Mouse (Mus musculus) heart, embryonic 16.5 days (tissue): ENCODE measurements around the gene Xlr5b. TPM values are rescaled to one million over a fixed set of nuclear protein-coding genes. Genes with fewer than 3 reads are reported as not detected.

Experiments used
- polyA plus RNA-seq: library from polyadenylated mRNA; unstranded; fragments of >200 nt; fragmentation: Nextera tagmentation; extraction: Ambion mirVana; gene quantifications from 2 replicates; pipeline ENCODE4 v1.2.1, GENCODE M21; 2015

The Xlr5b gene
- polyA plus RNA-seq, 1 experiment from 2014 or later: not detected

Other genes starting within 250 kb of the Xlr5b start
- 57.8 and 58.4 TPM in 2 replicates for gene Cetn2, start 230.4 kb upstream of the Xlr5b start, polyA plus RNA-seq
- 14.2 and 15.1 TPM in 2 replicates for gene Nsdhl, start 230.2 kb upstream of the Xlr5b start, polyA plus RNA-seq
- gene Zfp185, start 161.5 kb upstream of the Xlr5b start, polyA plus RNA-seq: 3.3 and 3.6 TPM in 2 replicates
- not detected in 2 replicates for gene Pnma5, start 111.7 kb upstream of the Xlr5b start, polyA plus RNA-seq
- not detected in 2 replicates for gene Pnma3, start 84.0 kb upstream of the Xlr5b start, polyA plus RNA-seq
- 2.6 and 4.3 TPM in 2 replicates for gene Xlr4a, start 66.3 kb upstream of the Xlr5b start, polyA plus RNA-seq
- 1.0 and 1.8 TPM in 2 replicates for gene Xlr3a, start 51.7 kb upstream of the Xlr5b start, polyA plus RNA-seq
- gene Gm14685, start 31.7 kb upstream of the Xlr5b start, polyA plus RNA-seq: 0.05 and 0.11 TPM in 2 replicates
- not detected in 2 replicates for gene DXBay18, start 654 bp downstream of the Xlr5b start, polyA plus RNA-seq
- gene Spin2d, start 28.2 kb downstream of the Xlr5b start, polyA plus RNA-seq: not detected in 2 replicates
- 6.3 and 6.5 TPM in 2 replicates for gene Xlr3b, start 43.4 kb downstream of the Xlr5b start, polyA plus RNA-seq
- gene Xlr4b, start 65.5 kb downstream of the Xlr5b start, polyA plus RNA-seq: 2.4 and 4.1 TPM in 2 replicates
- 11.8 and 11.9 TPM in 2 replicates for gene F8a, start 79.5 kb downstream of the Xlr5b start, polyA plus RNA-seq
- gene Xlr4c, start 94.3 kb downstream of the Xlr5b start, polyA plus RNA-seq: 0.39 and 1.8 TPM in 2 replicates
- gene Xlr3c, start 116.6 kb downstream of the Xlr5b start, polyA plus RNA-seq: not detected in 2 replicates
- not detected in 2 replicates for gene Xlr5a, start 144.2 kb downstream of the Xlr5b start, polyA plus RNA-seq
- gene Xlr5c, start 144.2 kb downstream of the Xlr5b start, polyA plus RNA-seq: not detected in 2 replicates
- gene Gm45015, start 188.0 kb downstream of the Xlr5b start, polyA plus RNA-seq: not detected in 2 replicates
- gene Zfp275, start 193.8 kb downstream of the Xlr5b start, polyA plus RNA-seq: 8.4 and 10.0 TPM in 2 replicates
- gene Gm18336, start 249.9 kb downstream of the Xlr5b start, polyA plus RNA-seq: not detected in 2 replicates